Mouse (Mus musculus) lung, postnatal 0 days (tissue): ENCODE measurements around the gene Arhgdia.

ENCODE experiments used
- CTCF ChIP-seq: IDR thresholded peaks from 2 replicates; pipeline ENCODE4 v1.5.1; 2016; ENCODE audit warnings: antibody characterized with exemption, mild to moderate bottlenecking
- EP300 ChIP-seq: IDR thresholded peaks from 2 replicates; pipeline ENCODE4 v1.6.1; 2016; ENCODE audit warnings: antibody characterized with exemption, mild to moderate bottlenecking, control low read depth

- peak; percentile 66 for TF ChIP-seq CTCF
- TF ChIP-seq EP300 = no peak
These were observed at the start of gene Arhgdia for GRCm38 (mm10) chr11:120581490-120582267.
